Mouse (Mus musculus) neural tube, embryonic 14.5 days (tissue): ENCODE measurements around the gene Usp4. TPM values are rescaled to one million over a fixed set of nuclear protein-coding genes. Genes with fewer than 3 reads are reported as not detected.

ENCODE experiments used
- ATAC-seq: fragments of 200-750 bp; cut with Nextera tagmentation; 2 replicates; pipeline ENCODE4 v1.8.0; 2017; ENCODE audit warnings: low read depth, mild to moderate bottlenecking, moderate TSS enrichment, moderate library complexity
- H3K27ac ChIP-seq: fragments of 300-500 bp; sonication (generic); 2 replicates; pipeline ENCODE4 v1.5.1; 2014; ENCODE audit warnings: low read depth, mild to moderate bottlenecking, control low read depth, low read length, moderate library complexity, mixed read lengths
- H3K27me3 ChIP-seq: fragments of 300-500 bp; sonication (generic); 2 replicates; pipeline ENCODE4 v1.6.1; 2014; ENCODE audit warnings: low read length; ENCODE audit not compliant: control insufficient read depth, insufficient read depth
- H3K36me3 ChIP-seq: fragments of 300-500 bp; sonication (generic); 2 replicates; pipeline ENCODE4 v1.6.1; 2014; ENCODE audit warnings: low read length, mixed read lengths; ENCODE audit not compliant: control insufficient read depth, insufficient read depth
- H3K4me1 ChIP-seq: fragments of 300-500 bp; sonication (generic); 2 replicates; pipeline ENCODE4 v1.6.1; 2014; ENCODE audit warnings: low read length; ENCODE audit not compliant: control insufficient read depth, insufficient read depth
- H3K4me2 ChIP-seq: fragments of 300-500 bp; sonication (generic); 2 replicates; pipeline ENCODE4 v1.6.1; 2014; ENCODE audit warnings: mild to moderate bottlenecking, low read depth, low read length, control low read depth
- H3K4me3 ChIP-seq: fragments of 300-500 bp; sonication (generic); 2 replicates; pipeline ENCODE4 v1.5.1; 2014; ENCODE audit warnings: low read depth, low read length, control low read depth, mixed read lengths
- H3K9ac ChIP-seq: fragments of 300-500 bp; sonication (generic); replicated peaks from 2 replicates; pipeline ENCODE4 v1.6.1; 2014; ENCODE audit warnings: low read depth, mild to moderate bottlenecking, control low read depth, low read length, mixed read lengths
- H3K9me3 ChIP-seq: fragments of 300-500 bp; sonication (generic); 2 replicates; pipeline ENCODE4 v1.6.1; 2016; ENCODE audit warnings: low read length; ENCODE audit not compliant: control insufficient read depth
- WGBS: fragments of 180-500 bp; shearing (Covaris S2); extraction: QIAGEN DNeasy Blood & Tissue Kit; methylation state at CpG from one replicate; pipeline ENCODE4 v1.1.7; 2014; 5-methylcytosine and 5-hydroxymethylcytosine counted together
- polyA plus RNA-seq: library from polyadenylated mRNA; unstranded; fragments of >200 nt; fragmentation: Nextera tagmentation; extraction: Ambion mirVana; gene quantifications from 2 replicates; pipeline ENCODE4 v1.2.1, GENCODE M21; 2014

Gene Usp4
- polyA plus RNA-seq, 1 experiment from 2014 or later, result 130 TPM

DNA sequence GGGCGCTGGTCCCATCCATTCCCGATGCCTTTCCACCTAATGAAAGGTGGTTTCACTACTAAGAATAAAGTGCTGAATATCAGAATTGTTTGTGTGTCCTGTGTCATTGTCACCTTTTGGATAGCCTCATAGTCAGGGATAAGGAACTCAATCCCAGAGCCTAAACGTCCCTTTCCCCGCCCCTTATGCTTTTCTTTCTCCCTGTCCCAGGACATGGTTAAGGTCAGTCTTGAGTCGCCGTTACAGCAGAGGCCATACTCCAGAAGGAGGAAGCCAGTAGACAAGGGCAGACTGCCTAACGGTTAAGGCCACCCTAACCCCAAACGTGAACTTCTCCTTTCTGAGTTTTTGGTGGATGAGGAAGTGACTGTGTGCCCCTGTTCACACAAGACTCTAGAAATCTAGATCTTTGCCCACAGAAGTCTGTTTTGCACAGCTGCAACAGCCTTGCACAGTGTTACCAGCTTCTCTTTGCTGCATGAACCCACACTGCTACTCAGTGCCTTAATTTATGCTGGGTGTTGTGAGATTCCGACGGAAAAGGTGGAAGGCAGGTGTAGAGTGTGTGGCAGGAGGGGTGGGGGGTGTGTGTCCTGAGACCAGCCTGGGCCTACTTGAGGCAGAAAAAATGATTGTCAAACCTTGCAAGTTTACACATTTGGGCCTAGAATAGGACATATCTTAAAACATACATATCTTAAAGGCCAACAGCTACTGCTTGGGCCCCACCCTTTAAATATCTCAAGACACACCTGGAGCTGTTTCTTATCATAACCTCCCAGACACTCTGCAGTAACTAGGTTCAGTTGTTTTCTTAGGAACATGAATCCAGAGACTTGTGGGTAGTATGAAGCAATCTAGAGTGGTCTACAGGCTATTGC is 7.2 kb upstream of the Usp4 start:
- Histone ChIP-seq H3K4me3 (peak overlapping the region; percentile 74), H3K4me2 (peak overlapping the region; percentile 64), H3K9ac (peak overlapping the region; percentile 89; the same call in 1 of the 2 replicates), H3K36me3 (0 out of 2 replicates have a peak, but pooled peaks cover 3% of the 10 kb centered on the region), H3K27ac (no peak overlapping the region), H3K27me3 (no peaks in the 10 kb centered on the region), H3K9me3 (no peaks in the 10 kb centered on the region), H3K4me1 (peaks cover 15% of the 10 kb centered on the region)
- 69% methylated on average over 10 of the region's 10 CpGs for WGBS
- no peak for ATAC-seq

DNA sequence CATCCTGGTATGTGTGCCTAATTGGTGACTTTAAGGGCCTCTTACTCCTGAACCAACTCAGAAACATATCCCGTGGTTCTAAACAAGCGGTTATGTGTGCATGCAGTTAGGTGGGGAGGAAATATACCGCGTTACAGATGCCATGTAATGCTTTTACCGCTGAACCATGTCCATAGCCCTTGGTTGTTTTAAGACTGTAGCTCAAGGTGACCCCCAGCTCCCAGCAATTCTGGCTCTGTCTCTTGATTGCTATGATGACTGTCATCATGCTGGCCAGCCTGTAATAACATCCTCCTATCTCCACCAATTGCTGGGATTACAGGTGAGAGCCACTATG is 6.5 kb upstream of the Usp4 start:
- 87% methylated on average over 5 of the region's 5 CpGs for WGBS
- no peak for ATAC-seq

GRCm38 (mm10) chr9:108341801-108342200 is 5.9 kb upstream of the Usp4 start:
- no peak for ATAC-seq
- H3K27ac ChIP-seq, result no peak overlapping the region
- H3K9ac ChIP-seq, result no peak overlapping the region
- no peak overlapping the region for H3K4me3 ChIP-seq
- H3K4me2 ChIP-seq, result no peak overlapping the region
- H3K9me3 ChIP-seq, result no peaks in the 10 kb centered on the region
- H3K36me3 ChIP-seq, result no peaks in the 10 kb centered on the region
- H3K4me1 ChIP-seq, result peaks cover 20% of the 10 kb centered on the region
- H3K27me3 ChIP-seq, result no peaks in the 10 kb centered on the region

More for the DNA sequence above, 6.5 kb upstream of the Usp4 start:
- Histone ChIP-seq H3K4me3 (no peak overlapping the region), H3K36me3 (0 out of 2 replicates have a peak, but pooled peaks cover 2% of the 10 kb centered on the region), H3K9me3 (no peaks in the 10 kb centered on the region), H3K4me1 (peaks cover 19% of the 10 kb centered on the region), H3K4me2 (0 out of 2 replicates have a peak overlapping the region, but pooled peaks have one; percentile 64), H3K9ac (no peak overlapping the region), H3K27ac (no peak overlapping the region), H3K27me3 (no peaks in the 10 kb centered on the region)

GRCm38 (mm10) chr9:108342301-108342831 is 5.3 kb upstream of the Usp4 start:
- H3K4me2 ChIP-seq, result no peak overlapping the region
- WGBS, result 46% methylated on average over 5 of the region's 5 CpGs

DNA sequence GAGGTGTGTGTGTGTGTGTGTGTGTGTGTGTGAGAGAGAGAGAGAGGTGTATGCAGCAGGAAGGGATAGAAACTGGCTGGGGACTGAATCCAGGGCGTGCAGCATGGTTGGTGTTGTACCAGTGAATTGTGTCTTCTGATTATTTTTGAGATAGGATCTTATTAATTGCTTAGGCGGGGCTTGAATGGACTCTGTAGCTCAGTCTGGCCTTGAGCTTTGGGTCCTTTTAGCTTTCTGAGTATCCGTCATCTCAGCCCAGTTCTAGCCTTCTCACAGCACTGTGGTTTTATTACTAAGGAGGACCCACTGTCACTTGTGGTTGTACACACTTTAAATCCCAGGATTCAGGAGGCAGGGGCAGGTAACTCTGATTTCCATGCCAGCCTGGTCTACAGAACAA is 4.3 kb upstream of the Usp4 start:
- peaks cover 21% of the 10 kb centered on the region for H3K4me1 ChIP-seq
- H3K27me3 ChIP-seq, result no peaks in the 10 kb centered on the region
- no peak overlapping the region for H3K27ac ChIP-seq
- no peaks in the 10 kb centered on the region for H3K9me3 ChIP-seq
- no peak for ATAC-seq
- H3K9ac ChIP-seq, result no peak overlapping the region
- 90% methylated on average over 3 of the region's 3 CpGs for WGBS
- H3K36me3 ChIP-seq, result no peaks in the 10 kb centered on the region
- no peak overlapping the region for H3K4me2 ChIP-seq
- H3K4me3 ChIP-seq, result no peak overlapping the region

More at GRCm38 (mm10) chr9:108342301-108342831, 5.3 kb upstream of the Usp4 start:
- H3K4me3 ChIP-seq, result no peak overlapping the region
- no peaks in the 10 kb centered on the region for H3K27me3 ChIP-seq
- no peak overlapping the region for H3K9ac ChIP-seq
- peaks cover 20% of the 10 kb centered on the region for H3K4me1 ChIP-seq
- ATAC-seq, result no peak
- H3K36me3 ChIP-seq, result no peaks in the 10 kb centered on the region
- no peak overlapping the region for H3K27ac ChIP-seq
- H3K9me3 ChIP-seq, result no peaks in the 10 kb centered on the region

- no peak for ATAC-seq
- WGBS, result 87% methylated on average over 1 of the region's 1 CpGs
- Histone ChIP-seq H3K36me3 (no peaks in the 10 kb centered on the region), H3K4me3 (no peak overlapping the region), H3K27ac (no peak overlapping the region), H3K27me3 (no peaks in the 10 kb centered on the region), H3K9ac (no peak overlapping the region), H3K4me2 (no peak overlapping the region), H3K4me1 (peaks cover 21% of the 10 kb centered on the region), H3K9me3 (no peaks in the 10 kb centered on the region)
These were observed 3.8 kb upstream of the Usp4 start for GRCm38 (mm10) chr9:108343835-108344234.

- WGBS, result 85% methylated on average over 4 of the region's 4 CpGs
- ATAC-seq, result no peak
- H3K36me3 ChIP-seq, result no peaks in the 10 kb centered on the region
These were observed 3.2 kb upstream of the Usp4 start for GRCm38 (mm10) chr9:108344471-108344870.

DNA sequence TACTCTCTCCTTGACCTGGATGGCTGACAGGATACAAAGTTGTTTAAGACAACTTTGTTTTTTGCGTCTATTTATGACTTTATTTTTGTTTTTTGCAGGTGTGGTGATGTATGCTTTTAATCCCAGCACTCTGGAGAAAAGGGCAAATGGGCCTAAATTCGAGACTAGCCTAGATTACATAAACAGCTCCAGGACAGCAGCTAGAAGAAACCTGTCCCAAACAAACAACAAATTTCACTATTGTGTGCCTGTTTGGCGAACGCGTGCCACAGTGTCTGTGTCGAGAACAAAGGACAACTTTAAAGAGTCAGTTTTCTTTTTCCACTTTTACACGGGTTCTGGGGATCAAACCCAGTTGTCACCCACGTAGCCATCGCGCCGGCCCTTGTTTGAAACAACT is 629 bp upstream of the Usp4 start:
- Histone ChIP-seq H3K4me2 (peak overlapping the region; percentile 83), H3K9me3 (no peaks in the 10 kb centered on the region), H3K27ac (peak overlapping the region; percentile 96), H3K9ac (peak overlapping the region; percentile 79), H3K27me3 (no peaks in the 10 kb centered on the region), H3K4me1 (peaks cover 15% of the 10 kb centered on the region; the same call in 1 of the 2 replicates), H3K4me3 (peak overlapping the region; percentile 73), H3K36me3 (peaks cover 14% of the 10 kb centered on the region; the same call in 1 of the 2 replicates)
- ATAC-seq, result no peak
- WGBS, result 6% methylated on average over 11 of the region's 11 CpGs

More at GRCm38 (mm10) chr9:108344471-108344870, 3.2 kb upstream of the Usp4 start:
- Histone ChIP-seq H3K9me3 (no peaks in the 10 kb centered on the region), H3K4me3 (no peak overlapping the region), H3K27ac (no peak overlapping the region), H3K9ac (no peak overlapping the region), H3K4me2 (no peak overlapping the region), H3K27me3 (no peaks in the 10 kb centered on the region), H3K4me1 (peaks cover 24% of the 10 kb centered on the region)

- H3K4me2 ChIP-seq, result peak overlapping the region; percentile 83
- H3K4me3 ChIP-seq, result peak overlapping the region; percentile 73
- WGBS, result 5% methylated on average over 14 of the region's 14 CpGs
- H3K27ac ChIP-seq, result peak overlapping the region; percentile 96
- peak overlapping the region; percentile 79 for H3K9ac ChIP-seq
- peaks cover 15% of the 10 kb centered on the region; the same call in 1 of the 2 replicates for H3K4me1 ChIP-seq
- no peaks in the 10 kb centered on the region for H3K27me3 ChIP-seq
- H3K9me3 ChIP-seq, result no peaks in the 10 kb centered on the region
- H3K36me3 ChIP-seq, result peaks cover 27% of the 10 kb centered on the region
- ATAC-seq, result no peak
These were observed 632 bp downstream of the Usp4 start for GRCm38 (mm10) chr9:108348290-108348680.
